17 mouse cellular contexts compared by ENCODE assay signal in genomic region chr8:82702044-82702443, GRCm38 (mm10).
"Had no signal": no experiment of that assay in that cellular context is flagged by ENCODE, and none has a peak within 500 bp of the region (broad histone marks: within the 10 kb centered on the region; RNA-seq: fewer than 3 reads in every experiment).

No protein-coding gene starts in this region.

- H3K9me3 ChIP-seq: limb, embryonic 10.5 days; limb, embryonic 13.5 days; liver, embryonic 12.5 days; liver, embryonic 15.5 days; lung, embryonic 15.5 days; neural tube, embryonic 12.5 days; neural tube, embryonic 15.5 days had no signal

- DNase-seq: kidney, adult 2 months; kidney, postnatal 14 days; kidney, postnatal 4 days; liver; lung, adult 18-20 months; lung, postnatal 14 days; lung, postnatal 4 days; midbrain, embryonic 14.5 days; thymus, adult 18-20 months; thymus, postnatal 36 days had no signal

- H3K27ac ChIP-seq: limb, embryonic 10.5 days; limb, embryonic 13.5 days; liver, embryonic 12.5 days; liver, embryonic 15.5 days; lung, embryonic 15.5 days; neural tube, embryonic 12.5 days; neural tube, embryonic 15.5 days had no signal

- H3K4me2 ChIP-seq: limb, embryonic 13.5 days; liver, embryonic 12.5 days; liver, embryonic 15.5 days; lung, embryonic 15.5 days; neural tube, embryonic 12.5 days; neural tube, embryonic 15.5 days had no signal

- ATAC-seq: liver, embryonic 12.5 days had no signal

- H3K4me3 ChIP-seq: limb, embryonic 10.5 days; limb, embryonic 13.5 days; liver, embryonic 12.5 days; liver, embryonic 15.5 days; lung, embryonic 15.5 days; neural tube, embryonic 12.5 days; neural tube, embryonic 15.5 days had no signal

- H3K36me3 ChIP-seq: limb, embryonic 10.5 days; limb, embryonic 13.5 days; liver, embryonic 12.5 days; liver, embryonic 15.5 days; lung, embryonic 15.5 days; neural tube, embryonic 12.5 days; neural tube, embryonic 15.5 days had no signal

- H3K4me1 ChIP-seq: limb, embryonic 13.5 days; liver, embryonic 12.5 days; liver, embryonic 15.5 days; lung, embryonic 15.5 days; neural tube, embryonic 12.5 days; neural tube, embryonic 15.5 days had no signal

- H3K9ac ChIP-seq: limb, embryonic 13.5 days; liver, embryonic 12.5 days; liver, embryonic 15.5 days; lung, embryonic 15.5 days; neural tube, embryonic 12.5 days; neural tube, embryonic 15.5 days had no signal

- H3K27me3 ChIP-seq: limb, embryonic 13.5 days; liver, embryonic 12.5 days; liver, embryonic 15.5 days; lung, embryonic 15.5 days; neural tube, embryonic 12.5 days; neural tube, embryonic 15.5 days had no signal
